Mouse (Mus musculus): Measurements from ENCODE around the gene Zfp568. TPM values are rescaled to one million over a fixed set of nuclear protein-coding genes. Genes with fewer than 3 reads are reported as not detected.

Gene Zfp568
- polyA plus RNA-seq, 1 experiment from 2014 or later, result 6.5 TPM

DNA sequence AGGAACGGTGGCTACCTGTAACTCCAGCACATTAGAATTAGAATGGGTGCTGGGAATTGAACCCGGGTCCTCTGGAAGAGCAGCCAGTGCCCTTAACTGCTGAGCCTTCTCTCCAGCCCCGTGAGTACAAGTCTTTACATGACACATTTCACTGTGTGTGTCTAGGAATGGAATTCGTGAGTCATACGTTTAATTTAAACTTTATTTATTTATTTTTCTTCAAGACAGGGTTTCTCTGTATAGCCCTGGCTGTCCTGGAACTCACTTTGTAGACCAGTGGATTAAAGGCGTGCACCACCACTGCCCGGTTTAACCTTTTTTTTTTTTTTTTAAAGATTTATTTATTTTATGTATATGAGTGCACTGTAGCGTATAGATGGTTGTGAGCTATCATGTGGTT lies 11.4 kb downstream of the Zfp568 start:
- no peak overlapping the region for H3K4me3 ChIP-seq
- no peak overlapping the region for H3K9ac ChIP-seq
- H3K27me3 ChIP-seq, result no peaks in the 10 kb centered on the region
- 94% methylated on average over 8 of the region's 8 CpGs for WGBS
- no peaks in the 10 kb centered on the region for H3K4me1 ChIP-seq (replicated peaks)
- H3K4me2 ChIP-seq, result no peak overlapping the region
- no peak overlapping the region for H3K27ac ChIP-seq (replicated peaks)
- no peaks in the 10 kb centered on the region for H3K9me3 ChIP-seq
- H3K36me3 ChIP-seq, result peaks cover 91% of the 10 kb centered on the region
- ATAC-seq (ENCODE audit: low read depth), result no peak

- no peak for ATAC-seq (ENCODE audit: low read depth)
- Histone ChIP-seq H3K4me3 (no peak overlapping the region), H3K9ac (no peak overlapping the region), H3K36me3 (peaks cover 75% of the 10 kb centered on the region), H3K4me1 (replicated peaks) (no peaks in the 10 kb centered on the region), H3K4me2 (no peak overlapping the region), H3K27ac (replicated peaks) (no peak overlapping the region), H3K9me3 (no peaks in the 10 kb centered on the region), H3K27me3 (no peaks in the 10 kb centered on the region)
- WGBS, result 90% methylated on average over 5 of the region's 5 CpGs
Observed at GRCm38 (mm10) chr7:30000601-30001000, 16.8 kb downstream of the Zfp568 start.

- H3K9ac ChIP-seq, result no peak overlapping the region
- ATAC-seq (ENCODE audit: low read depth), result no peak
- peaks cover 33% of the 10 kb centered on the region for H3K4me1 ChIP-seq (replicated peaks)
- H3K27me3 ChIP-seq, result no peaks in the 10 kb centered on the region
- no peak overlapping the region for H3K4me3 ChIP-seq
- no peaks in the 10 kb centered on the region for H3K9me3 ChIP-seq
- H3K36me3 ChIP-seq, result peaks cover 22% of the 10 kb centered on the region
- WGBS, result 100% methylated on average over 1 of the region's 1 CpGs
- H3K4me2 ChIP-seq, result no peak overlapping the region
- H3K27ac ChIP-seq (replicated peaks), result no peak overlapping the region
Observed at GRCm38 (mm10) chr7:30007601-30008000, 23.8 kb downstream of the Zfp568 start.

GRCm38 (mm10) chr7:30008020-30008690 lies 24.4 kb downstream of the Zfp568 start:
- 0 out of 2 replicates have a peak overlapping the region, but pooled peaks have one; percentile 59 for H3K27ac ChIP-seq (replicated peaks)
- no peak for ATAC-seq (ENCODE audit: low read depth)
- H3K27me3 ChIP-seq, result no peaks in the 10 kb centered on the region
- no peaks in the 10 kb centered on the region for H3K9me3 ChIP-seq
- 75% methylated on average over 6 of the region's 6 CpGs for WGBS
- H3K4me3 ChIP-seq, result no peak overlapping the region
- H3K9ac ChIP-seq, result no peak overlapping the region
- H3K36me3 ChIP-seq, result peaks cover 17% of the 10 kb centered on the region
- H3K4me2 ChIP-seq, result no peak overlapping the region
- H3K4me1 ChIP-seq (replicated peaks), result peaks cover 35% of the 10 kb centered on the region

- H3K4me1 ChIP-seq (replicated peaks), result peaks cover 37% of the 10 kb centered on the region
- peak overlapping the region; percentile 59 for H3K27ac ChIP-seq (replicated peaks)
- peaks cover 23% of the 10 kb centered on the region for H3K36me3 ChIP-seq
- H3K9ac ChIP-seq, result 0 out of 2 replicates have a peak overlapping the region, but pooled peaks have one; percentile 18
- H3K4me3 ChIP-seq, result no peak overlapping the region
- no peaks in the 10 kb centered on the region for H3K9me3 ChIP-seq
- H3K27me3 ChIP-seq, result no peaks in the 10 kb centered on the region
- ATAC-seq (ENCODE audit: low read depth), result peak; percentile 71
- H3K4me2 ChIP-seq, result peak overlapping the region; percentile 35
- WGBS, result 41% methylated on average over 21 of the region's 21 CpGs
Observed at GRCm38 (mm10) chr7:30009321-30010085, 25.7 kb downstream of the Zfp568 start.

DNA sequence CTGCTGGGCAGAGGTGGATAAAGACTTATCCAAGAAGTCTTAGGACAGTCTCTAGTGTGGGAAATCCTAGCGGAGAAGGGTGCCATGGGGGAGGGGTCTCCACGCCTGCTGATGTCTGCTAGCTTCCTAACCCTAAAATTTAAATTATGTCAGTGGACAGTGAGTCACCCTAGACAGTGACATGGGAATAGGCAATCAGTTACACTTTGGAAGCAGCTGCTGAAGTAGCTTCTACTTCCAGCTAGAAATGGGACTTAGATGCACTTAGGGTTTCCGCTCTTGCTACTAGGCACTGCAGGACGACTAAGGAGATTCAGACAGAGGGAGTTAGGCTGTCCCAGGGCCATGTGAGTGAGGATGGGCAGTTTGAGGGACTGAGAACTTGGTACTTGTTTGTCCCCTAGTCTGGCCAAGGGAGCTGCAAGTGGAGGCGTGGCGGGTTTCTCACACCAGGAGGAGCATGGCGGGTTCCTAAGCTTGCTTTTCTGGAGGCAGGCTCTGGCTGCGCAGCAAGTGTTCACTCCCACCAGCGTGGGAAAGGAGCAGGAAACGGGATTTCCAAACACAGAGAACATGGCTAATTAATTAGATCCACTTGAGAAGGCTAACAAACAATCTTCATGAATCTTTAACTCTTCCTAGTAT lies 26.9 kb downstream of the Zfp568 start:
- H3K27me3 ChIP-seq, result no peaks in the 10 kb centered on the region
- ATAC-seq (ENCODE audit: low read depth), result no peak
- peaks cover 37% of the 10 kb centered on the region for H3K4me1 ChIP-seq (replicated peaks)
- H3K4me2 ChIP-seq, result no peak overlapping the region
- no peak overlapping the region for H3K9ac ChIP-seq
- H3K27ac ChIP-seq (replicated peaks), result 0 out of 2 replicates have a peak overlapping the region, but pooled peaks have one; percentile 59
- H3K4me3 ChIP-seq, result no peak overlapping the region
- H3K9me3 ChIP-seq, result no peaks in the 10 kb centered on the region
- H3K36me3 ChIP-seq, result peaks cover 31% of the 10 kb centered on the region
- 74% methylated on average over 10 of the region's 10 CpGs for WGBS

- no peak overlapping the region for H3K27ac ChIP-seq (replicated peaks)
- ATAC-seq (ENCODE audit: low read depth), result peak; percentile 42
- H3K9ac ChIP-seq, result no peak overlapping the region
- H3K4me2 ChIP-seq, result no peak overlapping the region
- no peak overlapping the region for H3K4me3 ChIP-seq
- H3K9me3 ChIP-seq, result no peaks in the 10 kb centered on the region
- no peaks in the 10 kb centered on the region for H3K27me3 ChIP-seq
- peaks cover 45% of the 10 kb centered on the region for H3K36me3 ChIP-seq
- 82% methylated on average over 4 of the region's 4 CpGs for WGBS
- peaks cover 36% of the 10 kb centered on the region for H3K4me1 ChIP-seq (replicated peaks)
Observed at GRCm38 (mm10) chr7:30012956-30013363, 29.2 kb downstream of the Zfp568 start.

GRCm38 (mm10) chr7:30017226-30017625 lies 33.5 kb downstream of the Zfp568 start:
- Histone ChIP-seq H3K36me3 (peaks cover 79% of the 10 kb centered on the region), H3K4me2 (no peak overlapping the region), H3K9me3 (no peaks in the 10 kb centered on the region), H3K27me3 (no peaks in the 10 kb centered on the region), H3K4me3 (no peak overlapping the region), H3K9ac (no peak overlapping the region), H3K27ac (replicated peaks) (no peak overlapping the region), H3K4me1 (replicated peaks) (0 out of 2 replicates have a peak, but pooled peaks cover 4% of the 10 kb centered on the region)
- WGBS, result 88% methylated on average over 6 of the region's 6 CpGs
- no peak for ATAC-seq (ENCODE audit: low read depth)

DNA sequence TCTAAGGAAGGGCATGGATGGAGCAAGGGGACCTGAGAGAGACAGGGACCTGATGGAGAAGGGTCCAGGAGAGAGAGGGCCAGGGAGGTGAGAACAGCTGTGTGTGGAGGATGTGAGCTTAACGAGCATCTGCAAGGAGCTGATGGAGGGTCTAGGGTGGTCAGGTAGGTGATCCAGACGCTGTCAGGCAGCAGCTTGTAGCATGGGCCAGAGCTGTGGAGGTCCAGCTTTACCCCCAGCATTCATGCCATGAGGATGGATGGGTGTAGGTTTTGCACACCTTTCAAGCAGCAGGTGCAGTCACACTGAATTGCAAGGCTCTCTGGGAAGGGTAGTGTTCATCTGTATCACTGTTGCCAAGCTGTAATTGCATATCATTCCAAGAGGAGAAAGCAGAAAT lies 35.8 kb downstream of the Zfp568 start:
- Histone ChIP-seq H3K27ac (replicated peaks) (no peak overlapping the region), H3K36me3 (peaks cover 88% of the 10 kb centered on the region), H3K4me2 (no peak overlapping the region), H3K9me3 (no peaks in the 10 kb centered on the region), H3K4me1 (replicated peaks) (no peaks in the 10 kb centered on the region), H3K9ac (no peak overlapping the region), H3K27me3 (no peaks in the 10 kb centered on the region), H3K4me3 (no peak overlapping the region)
- WGBS, result 97% methylated on average over 2 of the region's 2 CpGs
- no peak for ATAC-seq (ENCODE audit: low read depth)

- peaks cover 85% of the 10 kb centered on the region for H3K36me3 ChIP-seq
Observed at GRCm38 (mm10) chr7:30023324-30023723, 39.6 kb downstream of the Zfp568 start.

DNA sequence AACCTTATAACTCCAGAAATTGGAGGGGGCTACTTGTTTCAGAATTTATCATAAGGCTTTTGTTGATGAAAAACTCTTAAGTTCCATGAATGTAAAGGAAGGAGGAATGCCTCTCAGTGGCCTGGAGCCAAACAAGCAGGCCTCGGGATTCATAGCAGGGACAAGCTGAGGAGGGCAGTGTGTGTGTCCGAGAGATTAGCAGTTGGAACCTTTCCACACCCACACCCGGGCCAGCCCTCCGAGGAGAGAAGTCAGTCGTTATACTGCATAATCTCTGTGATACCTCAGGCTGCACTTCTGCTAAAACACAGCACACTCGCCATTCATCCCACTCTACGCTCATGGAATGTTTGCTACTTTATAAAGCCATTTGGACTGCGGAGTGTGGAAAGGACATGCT lies 40.0 kb downstream of the Zfp568 start:
- 91% methylated on average over 8 of the region's 8 CpGs for WGBS
- Histone ChIP-seq H3K4me3 (no peak overlapping the region), H3K27me3 (no peaks in the 10 kb centered on the region), H3K9me3 (no peaks in the 10 kb centered on the region), H3K36me3 (peaks cover 80% of the 10 kb centered on the region), H3K27ac (replicated peaks) (no peak overlapping the region), H3K4me1 (replicated peaks) (no peaks in the 10 kb centered on the region), H3K9ac (no peak overlapping the region), H3K4me2 (no peak overlapping the region)
- ATAC-seq (ENCODE audit: low read depth), result no peak

More at GRCm38 (mm10) chr7:30023324-30023723, 39.6 kb downstream of the Zfp568 start:
- H3K4me2 ChIP-seq, result no peak overlapping the region
- no peaks in the 10 kb centered on the region for H3K9me3 ChIP-seq
- 95% methylated on average over 9 of the region's 9 CpGs for WGBS
- no peak for ATAC-seq (ENCODE audit: low read depth)
- no peak overlapping the region for H3K4me3 ChIP-seq
- H3K27me3 ChIP-seq, result no peaks in the 10 kb centered on the region
- H3K9ac ChIP-seq, result no peak overlapping the region
- H3K4me1 ChIP-seq (replicated peaks), result no peaks in the 10 kb centered on the region
- H3K27ac ChIP-seq (replicated peaks), result no peak overlapping the region

DNA sequence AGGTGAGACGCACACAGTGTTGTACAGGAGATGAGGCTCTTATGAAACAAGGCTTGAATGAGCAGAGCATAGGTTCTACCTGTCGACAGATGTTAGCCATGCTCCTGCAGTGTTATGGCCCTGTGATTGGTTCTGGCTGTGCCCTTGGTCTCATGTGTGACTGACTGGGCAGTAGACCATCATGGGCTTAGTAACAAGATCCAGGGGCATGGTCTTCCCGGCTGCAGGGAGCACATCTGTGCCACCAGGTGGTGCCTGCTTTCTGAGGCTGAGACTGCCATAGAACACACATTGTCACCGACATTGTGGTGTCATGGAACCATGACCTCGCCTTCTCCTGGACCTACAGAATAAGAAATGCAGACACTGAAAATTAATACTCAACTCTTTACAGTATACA lies 41.6 kb downstream of the Zfp568 start:
- H3K4me2 ChIP-seq, result no peak overlapping the region
- H3K4me3 ChIP-seq, result no peak overlapping the region
- WGBS, result 79% methylated on average over 5 of the region's 5 CpGs
- no peak for ATAC-seq (ENCODE audit: low read depth)
- no peak overlapping the region for H3K27ac ChIP-seq (replicated peaks)
- no peaks in the 10 kb centered on the region for H3K4me1 ChIP-seq (replicated peaks)
- peaks cover 68% of the 10 kb centered on the region for H3K36me3 ChIP-seq
- no peak overlapping the region for H3K9ac ChIP-seq
- no peaks in the 10 kb centered on the region for H3K9me3 ChIP-seq
- no peaks in the 10 kb centered on the region for H3K27me3 ChIP-seq

All from neural tube, embryonic 13.5 days (tissue).